Mouse (Mus musculus): ENCODE results near the gene Prkd2.

DNA sequence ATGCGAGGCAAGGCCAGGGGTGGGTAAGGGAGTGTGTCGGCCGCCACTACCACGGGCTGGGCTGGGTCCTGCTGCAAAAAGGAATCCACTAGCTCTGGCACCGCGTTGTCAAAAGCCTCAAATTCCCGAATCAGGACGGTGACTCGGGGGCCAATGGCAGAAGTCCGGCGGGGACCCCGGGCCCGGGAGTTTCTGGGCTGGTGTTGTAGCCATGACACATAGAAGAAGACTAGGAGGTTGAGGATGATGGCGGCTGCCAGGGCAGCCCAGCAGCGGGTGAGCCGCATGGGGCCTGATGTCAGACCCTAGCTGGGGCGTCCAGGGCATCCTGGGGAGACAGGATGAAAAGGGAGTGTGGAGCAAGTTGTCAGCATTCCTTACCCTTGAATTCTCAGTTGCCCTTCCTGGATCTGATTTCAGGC lies 31.0 kb upstream of the Prkd2 start:
- TF ChIP-seq CTCF (IDR thresholded peaks at IDR 0.05; ENCODE audit: control insufficient read depth, insufficient read depth, insufficient read length) (no peak), USF1 (IDR thresholded peaks at IDR 0.05; ENCODE audit: low read depth) (no peak), FOSL1 (IDR thresholded peaks at IDR 0.05; ENCODE audit: insufficient read depth, low read length, poor library complexity, severe bottlenecking) (no peak), CEBPB (IDR thresholded peaks at IDR 0.05; ENCODE audit: low read depth) (no peak), MAX (IDR thresholded peaks at IDR 0.05) (no peak), MYOG (IDR thresholded peaks at IDR 0.05; ENCODE audit: control insufficient read depth, extremely low read depth, insufficient read length) (no peak)

Data from C2C12 (cell line).